Mouse (Mus musculus) megakaryocyte, adult 5-6 weeks (primary cell): ENCODE measurements around the gene Arid1a. TPM values are rescaled to one million over a fixed set of nuclear protein-coding genes. Genes with fewer than 3 reads are reported as not detected.

ENCODE experiments used
- ATAC-seq: 2 replicates; pipeline ENCODE4 v1.8.0; 2016; ENCODE audit warnings: mild to moderate bottlenecking, inconsistent platforms; ENCODE audit not compliant: poor library complexity, severe bottlenecking
- total RNA-seq, 2 experiments: library from RNA; stranded (forward) in 1 of 2; stranded (reverse) in 1 of 2; fragments of 153-499, 151-499 nt in 1 of 2; fragments of 221-1000, 200-1000 nt in 1 of 2; gene quantifications; 2 replicates each; pipeline versions ENCODE4 v1.2.3 to v1.2.4; 2015 to 2017

Arid1a gene
- total RNA-seq (2015) (95.9 and 112 TPM in 2 replicates), total RNA-seq (2017) (29.7 and 40.6 TPM in 2 replicates)

DNA sequence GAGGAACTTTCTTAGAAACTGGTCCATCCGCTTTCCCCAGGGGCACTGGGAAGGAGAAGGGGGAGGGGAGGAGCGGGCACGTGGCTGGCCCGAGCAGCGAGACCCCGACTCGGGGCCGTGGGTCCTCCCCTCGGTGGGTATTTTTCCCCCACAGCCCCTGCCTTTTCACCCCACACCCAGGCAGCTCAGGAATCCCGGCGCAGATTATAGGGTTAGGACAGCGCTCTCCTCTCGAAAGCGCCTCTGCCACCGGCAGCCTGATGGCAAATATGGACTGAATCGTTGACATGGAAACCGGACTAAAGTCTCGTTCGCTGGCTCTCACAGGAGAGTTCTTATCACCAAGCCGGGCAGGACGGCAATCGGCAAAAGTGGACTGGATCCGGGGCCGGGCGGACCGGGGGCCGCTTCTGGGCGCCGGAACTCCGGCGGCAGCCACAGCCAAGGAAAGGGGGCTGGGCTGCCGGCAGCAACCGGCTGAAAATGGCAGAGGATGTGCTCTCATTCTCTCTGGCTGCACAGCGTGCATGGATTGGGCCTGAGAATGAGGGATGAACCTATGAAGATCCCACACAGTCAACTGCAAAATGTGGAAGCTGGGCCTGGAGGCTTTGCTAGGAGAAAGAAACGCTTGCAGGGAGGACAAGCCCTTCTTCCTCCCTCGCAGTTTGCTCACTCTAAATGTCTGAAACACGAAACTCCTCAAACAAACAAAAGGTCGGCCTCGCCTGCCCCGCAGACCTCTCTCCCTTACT is at the start of gene Arid1a:
TSS of gene Arid1a (minus strand) at position 256 of the 755 bp plus-strand sequence.
- ATAC-seq: peak; percentile 58

DNA sequence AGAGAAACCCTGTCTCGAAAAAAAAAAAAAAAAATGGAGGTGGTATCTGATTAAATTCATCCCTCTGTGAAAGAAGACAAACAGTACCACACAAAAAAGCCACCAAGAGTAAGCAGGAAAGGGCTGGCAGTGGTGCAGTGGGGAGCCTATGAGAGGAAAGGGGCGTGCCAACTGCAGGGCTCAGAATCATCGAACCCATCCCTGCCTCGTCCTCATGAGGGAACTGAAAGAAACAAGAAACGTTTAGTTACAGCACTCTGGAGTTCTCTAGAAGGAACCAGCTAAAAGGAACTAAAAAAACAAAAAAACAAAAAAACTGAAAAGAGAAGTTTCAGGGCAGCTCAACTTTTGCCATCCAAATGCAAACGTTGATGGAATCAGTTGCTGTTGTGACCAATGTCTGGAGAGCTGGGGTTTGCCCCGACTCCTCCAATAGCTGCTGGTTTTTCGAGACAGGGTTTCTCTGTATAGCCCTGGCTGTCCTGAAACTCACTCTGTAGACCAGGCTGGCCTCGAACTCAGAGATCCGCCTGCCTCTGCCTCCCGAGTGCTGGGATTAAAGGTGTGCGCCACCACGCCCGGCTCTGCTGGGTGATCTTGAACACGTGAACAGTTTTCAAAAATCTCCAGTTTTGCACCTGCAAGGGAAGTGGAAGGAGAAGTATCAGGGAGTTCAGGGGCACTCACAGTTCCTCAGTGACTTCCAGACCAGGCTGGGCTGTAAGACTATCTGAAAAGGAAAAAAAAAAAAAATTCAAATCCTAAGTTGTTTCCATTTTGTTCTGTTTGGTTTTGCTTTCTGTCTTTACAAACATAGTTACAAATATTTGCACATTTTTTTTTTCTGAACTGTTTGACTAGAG is 48.1 kb upstream of the Arid1a start:
- ATAC-seq: peak; percentile 97

DNA sequence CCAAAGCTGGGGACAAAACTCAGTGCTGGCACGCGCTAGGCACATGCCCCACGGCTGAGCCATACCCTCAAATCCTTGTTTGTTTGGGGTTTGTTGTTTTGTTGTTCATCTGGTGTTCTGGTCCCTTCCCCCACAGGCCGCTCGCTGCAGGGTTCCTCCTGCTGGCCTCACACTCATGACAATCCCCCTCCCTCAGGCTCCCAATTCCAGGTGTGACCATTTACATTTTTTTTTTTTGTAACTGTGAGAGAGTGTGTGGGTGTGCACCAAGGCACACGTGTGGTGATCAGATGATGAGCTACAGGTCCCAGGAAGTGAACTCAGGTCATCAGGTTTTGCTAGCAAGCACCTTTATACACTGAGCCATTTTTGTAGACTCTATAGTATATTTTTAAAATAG is 44.0 kb upstream of the Arid1a start:
- ATAC-seq: no peak

GRCm38 (mm10) chr4:133793269-133793668 is 36.7 kb upstream of the Arid1a start:
- ATAC-seq: no peak

DNA sequence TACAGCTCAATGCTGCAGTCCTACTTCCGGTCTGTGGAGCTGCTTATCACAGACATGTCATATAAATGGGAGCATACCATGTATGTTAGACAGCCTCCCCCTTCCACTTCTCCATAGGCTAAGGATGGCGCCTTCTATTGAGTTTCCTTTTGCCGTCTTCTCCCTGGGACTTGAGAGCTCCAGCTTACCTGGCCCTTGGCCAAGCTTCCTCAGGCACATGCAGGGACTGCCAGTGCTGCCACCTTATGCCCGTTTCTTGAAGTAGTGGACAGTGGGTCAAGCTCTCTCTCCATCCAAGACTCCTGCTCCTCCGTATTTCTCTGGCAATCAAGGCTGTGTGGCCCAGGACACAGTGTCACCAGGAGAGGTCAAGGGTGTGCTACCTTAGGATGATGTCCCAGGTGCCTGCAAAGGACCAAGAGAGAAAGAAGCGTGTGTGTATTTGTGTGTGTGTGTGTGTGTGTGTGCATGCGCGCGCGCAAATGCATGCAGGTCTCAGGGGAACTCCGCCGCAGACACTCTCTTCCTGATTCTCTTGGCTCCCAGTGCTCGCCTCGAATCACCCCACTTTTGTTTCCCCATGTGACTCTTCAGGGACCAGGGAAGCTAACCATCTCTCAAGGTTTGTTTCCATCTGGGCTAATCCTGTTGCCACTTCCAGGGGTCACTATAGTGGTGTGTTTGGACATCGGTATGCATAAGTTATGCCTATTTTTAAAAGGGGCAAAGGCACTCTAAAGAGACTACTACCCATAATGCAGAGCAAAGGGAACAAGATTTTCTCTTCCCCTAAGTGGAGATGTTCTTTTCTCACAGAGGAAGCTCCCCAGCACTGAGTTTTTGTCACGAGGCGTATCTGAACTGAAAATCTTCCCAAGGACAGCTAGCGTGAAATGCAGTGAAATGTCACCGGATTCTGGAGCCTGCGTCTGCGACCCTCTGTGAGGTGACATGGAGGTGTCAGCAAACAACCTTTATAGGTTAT is 18.3 kb upstream of the Arid1a start:
- peak; percentile 94 for ATAC-seq

- no peak for ATAC-seq
Observed at GRCm38 (mm10) chr4:133769157-133769556, 12.6 kb upstream of the Arid1a start.

DNA sequence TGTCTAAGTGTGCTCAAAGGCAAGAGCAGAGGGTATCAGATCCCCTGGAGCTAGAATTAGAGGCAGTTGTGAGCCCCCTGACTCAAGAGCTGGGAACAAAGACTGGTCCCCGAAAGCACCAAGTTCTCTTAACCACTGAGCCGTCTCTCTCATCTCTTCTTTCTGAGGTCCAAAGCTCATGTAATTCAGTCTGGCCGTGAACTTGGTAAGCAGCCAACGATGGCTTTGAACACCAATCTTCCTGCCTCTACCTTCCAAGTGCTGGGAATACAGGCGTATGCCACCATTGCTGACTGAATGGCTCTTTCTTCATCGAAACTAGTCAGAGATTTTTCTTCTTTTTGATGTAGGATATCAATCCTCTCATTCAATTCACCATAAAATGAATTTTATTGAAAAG is 6.5 kb upstream of the Arid1a start:
- no peak for ATAC-seq

- no peak for ATAC-seq
Observed at GRCm38 (mm10) chr4:133759659-133760058, 3.1 kb upstream of the Arid1a start.

GRCm38 (mm10) chr4:133757269-133757835 is 783 bp upstream of the Arid1a start:
- ATAC-seq: peak; percentile 53

- ATAC-seq: no peak
Observed at GRCm38 (mm10) chr4:133755861-133756371, 653 bp downstream of the Arid1a start.

- ATAC-seq: no peak
Observed at GRCm38 (mm10) chr4:133754871-133755765, 1.5 kb downstream of the Arid1a start.

GRCm38 (mm10) chr4:133754238-133754637 is 2.3 kb downstream of the Arid1a start:
- peak; percentile 72 for ATAC-seq

DNA sequence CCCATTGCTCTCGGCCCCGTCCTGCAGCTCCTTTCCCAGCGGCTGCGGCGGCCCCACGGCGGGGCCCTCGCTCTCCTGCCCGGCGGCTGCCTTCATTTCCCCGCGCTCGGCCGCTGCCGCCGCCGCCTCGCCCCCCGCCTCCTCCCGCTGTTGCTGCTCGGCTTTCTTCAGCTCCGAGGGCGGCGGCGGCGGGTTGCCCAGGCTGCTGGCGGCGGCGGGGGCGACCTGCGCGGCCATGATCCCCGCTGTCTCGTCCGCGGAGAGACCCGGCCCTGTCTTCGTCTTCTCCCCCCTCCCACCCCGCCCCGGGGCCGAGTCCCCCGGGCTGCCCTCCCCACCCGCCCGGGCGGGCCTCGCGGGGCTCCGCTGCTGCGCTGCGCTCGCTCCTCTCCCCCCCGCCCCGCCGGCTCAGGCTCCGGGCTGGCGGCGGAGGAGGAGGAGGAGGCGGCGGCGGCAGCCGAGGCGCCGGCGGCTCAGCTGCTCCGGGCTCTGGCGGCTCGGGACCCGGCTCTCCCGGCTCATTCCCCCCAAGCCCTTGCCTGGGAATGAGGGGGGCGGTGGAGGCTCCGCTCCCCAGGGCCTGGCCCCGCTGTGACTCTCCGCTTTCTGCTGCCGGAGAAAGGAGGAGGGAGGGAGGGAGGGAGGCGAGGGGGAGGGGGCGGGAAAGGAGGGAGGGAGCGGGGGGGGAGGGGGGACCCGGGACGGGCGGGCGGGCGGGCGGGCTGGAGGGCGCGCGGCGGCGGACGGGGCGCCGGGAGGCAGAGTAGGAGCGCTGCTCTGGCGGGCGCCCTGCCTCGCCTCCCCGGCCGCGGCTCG is 3.0 kb downstream of the Arid1a start:
- no peak for ATAC-seq

DNA sequence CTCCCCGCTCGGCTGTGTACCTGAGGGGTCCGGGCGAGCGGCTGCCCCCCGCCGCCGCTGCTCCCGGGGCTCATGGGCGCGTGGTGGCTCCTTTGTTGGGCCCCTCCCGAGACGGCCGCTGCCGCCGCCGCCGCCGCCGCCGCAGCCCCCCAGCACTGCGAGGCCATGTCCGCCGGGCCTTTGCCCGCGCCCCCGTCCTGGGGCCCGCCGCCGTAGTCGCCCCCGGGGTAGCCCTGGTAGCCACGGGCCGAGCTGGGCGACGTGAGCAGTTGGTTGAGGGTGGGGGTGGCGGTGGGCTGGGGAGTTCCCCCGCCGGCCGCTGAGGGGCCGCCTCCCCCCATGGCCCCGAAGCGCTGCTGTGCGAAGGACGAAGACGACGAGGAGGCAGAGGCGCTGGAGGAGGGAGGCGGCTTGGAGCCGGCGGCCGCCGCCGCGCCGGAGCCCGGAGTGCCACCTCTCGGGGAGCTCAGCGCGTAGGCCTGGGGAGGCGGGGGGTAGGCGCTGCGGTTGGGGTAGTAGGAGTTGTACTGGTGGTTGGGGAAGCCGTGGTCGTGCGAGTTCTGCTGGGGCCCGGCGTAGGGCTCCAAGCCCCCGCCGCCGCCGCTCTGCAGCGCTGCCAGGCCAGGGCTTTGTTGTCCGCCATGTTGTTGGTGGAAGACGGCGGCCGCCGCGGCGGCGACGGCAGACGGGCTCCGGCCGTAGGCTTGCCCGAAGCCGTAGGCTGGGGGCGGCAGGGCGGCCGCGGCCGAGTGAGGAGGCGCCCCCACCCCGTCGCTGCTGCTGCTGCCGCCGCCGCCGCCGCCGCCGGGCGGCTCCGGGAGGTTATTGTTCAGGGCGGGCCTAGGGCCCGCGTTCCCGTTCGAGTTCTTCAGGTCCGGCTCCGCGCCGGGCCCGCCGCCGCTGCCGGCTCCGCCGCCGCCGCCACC is 3.9 kb downstream of the Arid1a start:
- ATAC-seq: no peak

- peak; percentile 15; the same call in 1 of the 2 replicates for ATAC-seq
Observed at GRCm38 (mm10) chr4:133751521-133752448, 4.8 kb downstream of the Arid1a start.

DNA sequence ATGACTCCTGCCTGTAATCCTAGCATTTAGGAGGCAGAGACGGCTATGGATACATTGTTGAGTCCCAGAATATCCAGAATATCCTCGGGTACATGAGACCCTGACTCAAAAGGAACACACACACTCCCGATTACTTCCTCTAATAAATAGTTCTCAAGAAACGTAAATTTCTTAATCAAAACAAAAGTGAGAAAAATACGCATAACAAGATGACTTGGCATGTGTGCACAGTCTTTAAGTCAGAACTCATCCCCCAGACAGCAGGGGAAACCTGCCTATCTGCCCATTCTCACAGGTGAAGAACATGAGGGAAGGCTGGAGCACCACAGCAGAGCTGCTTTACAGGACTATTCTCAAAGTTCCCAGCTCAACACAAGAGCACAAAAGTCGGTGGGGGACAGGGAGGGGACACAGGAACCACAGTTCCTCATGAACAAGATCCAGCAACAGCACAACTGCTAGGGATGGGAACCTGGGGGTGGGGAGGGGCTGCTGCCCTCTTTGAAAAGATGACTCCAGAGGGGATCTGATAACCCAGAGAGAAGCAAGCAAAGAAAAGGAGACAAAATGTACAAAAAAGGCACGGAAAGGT is 6.3 kb downstream of the Arid1a start:
- ATAC-seq: no peak
